In the genomic region with DNA sequence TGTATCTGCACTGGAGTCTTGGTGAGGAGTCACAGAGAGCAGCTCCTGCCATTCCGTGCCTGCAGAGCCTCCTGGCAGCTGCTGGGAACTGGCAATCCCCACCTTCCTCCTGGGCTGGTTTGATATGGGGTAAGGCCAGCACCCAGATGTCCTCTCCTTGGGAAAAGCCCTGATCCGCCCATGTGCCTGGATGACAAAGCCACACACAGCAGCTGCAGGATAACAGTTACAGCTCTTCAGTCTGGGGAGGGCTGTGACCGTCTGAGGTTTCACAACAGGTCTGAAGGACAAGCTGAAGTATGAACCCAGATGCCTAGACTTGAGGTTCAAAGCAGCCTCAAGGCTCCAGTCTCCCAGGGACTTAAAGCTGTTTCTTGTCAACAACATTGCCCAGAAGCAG, we compare ENCODE assay signal across 11 mouse cellular contexts. TPM values are rescaled to one million over a fixed set of nuclear protein-coding genes. Genes with fewer than 3 reads are reported as not detected.
DNase-seq lines count a peak whose midpoint lies in the region; ATAC-seq and TF ChIP-seq lines count a peak whose summit lies in the region.
"Had no signal": no experiment of that assay in that cellular context is flagged by ENCODE, and none has a peak within 500 bp of the region (broad histone marks: within the 10 kb centered on the region; RNA-seq: fewer than 3 reads in every experiment).

No protein-coding gene starts in this region.

- TF ChIP-seq EP300 in stomach, postnatal 0 days (optimal IDR thresholded peaks at IDR 0.05) = no peak

- no peaks in the 10 kb centered on the region for H3K27me3 ChIP-seq in spleen, adult 2 months (ENCODE audit: control insufficient read depth, insufficient read depth, low read length)
- H3K27me3 ChIP-seq in erythroblast, embryonic 14.5 days (ENCODE audit: control insufficient read depth) = no peaks in the 10 kb centered on the region
- H3K27me3 ChIP-seq in lung, embryonic 15.5 days = no peaks in the 10 kb centered on the region
- no peaks in the 10 kb centered on the region for H3K27me3 ChIP-seq in stomach, postnatal 0 days (ENCODE audit: control insufficient read depth, insufficient read depth, low read length)

- TF ChIP-seq CTCF in spleen, adult 2 months (IDR thresholded peaks at IDR 0.05; ENCODE audit: extremely low read depth, insufficient read depth, insufficient read length, insufficient replicate concordance) = no peak
- TF ChIP-seq CTCF in stomach, postnatal 0 days (IDR thresholded peaks at IDR 0.05; ENCODE audit: low read depth) = no peak

- H3K4me2 ChIP-seq in lung, embryonic 15.5 days = no peak overlapping the region; the same call in 1 of the 2 replicates
- H3K4me2 ChIP-seq in stomach, postnatal 0 days (replicated peaks; ENCODE audit: low read depth) = no peak overlapping the region

- peak overlapping the region; percentile 30 for H3K27ac ChIP-seq in spleen, adult 2 months (ENCODE audit: insufficient read depth, low read length)
- 0 out of 2 replicates have a peak overlapping the region, but pooled peaks have one; percentile 27 for H3K27ac ChIP-seq in lung, embryonic 15.5 days
- H3K27ac ChIP-seq in stomach, postnatal 0 days (replicated peaks) = peak overlapping the region; percentile 45; the same call in 1 of the 2 replicates
- H3K27ac ChIP-seq: hindbrain, embryonic 10.5 days; kidney, postnatal 0 days had no signal

- DNase-seq in spleen, adult 2 months (ENCODE audit: low read depth in 1 of 2, low spot score in 2 of 2) = no peak
- DNase-seq in spleen, postnatal 14 days (ENCODE audit: low spot score in 2 of 2) = no peak
- no peak for DNase-seq in stomach, postnatal 0 days (ENCODE audit: low spot score)
- no peak for DNase-seq in frontal cortex, postnatal 25 days (ENCODE audit: low spot score in 2 of 2)
- DNase-seq: cerebellum, postnatal 25 days; gastrocnemius, postnatal 14 days had no signal

- ATAC-seq in lung, embryonic 15.5 days (ENCODE audit: borderline replicate concordance, extremely low read depth, low FRiP score, low TSS enrichment) = peak; percentile 62; the same call in 1 of the 2 replicates
- ATAC-seq in stomach, postnatal 0 days (ENCODE audit: low FRiP score, low TSS enrichment) = no peak
- ATAC-seq in frontal cortex, adult (ENCODE audit: low TSS enrichment) = no peak

- TF ChIP-seq POLR2A in spleen, adult 2 months (IDR thresholded peaks at IDR 0.05; ENCODE audit: low read depth, low read length) = no peak

- no peaks in the 10 kb centered on the region for H3K9me3 ChIP-seq in erythroblast, embryonic 14.5 days (ENCODE audit: control insufficient read depth, low read length)
- H3K9me3 ChIP-seq in lung, embryonic 15.5 days = no peaks in the 10 kb centered on the region
- no peaks in the 10 kb centered on the region for H3K9me3 ChIP-seq in stomach, postnatal 0 days (ENCODE audit: control insufficient read depth, low read length)

- H3K4me3 ChIP-seq in spleen, adult 2 months (ENCODE audit: extremely low read depth, insufficient read depth, insufficient read length) = no peak overlapping the region
- peak overlapping the region; percentile 79 for H3K4me3 ChIP-seq in erythroblast, embryonic 14.5 days (replicated peaks)
- no peak overlapping the region for H3K4me3 ChIP-seq in lung, embryonic 15.5 days
- H3K4me3 ChIP-seq in stomach, postnatal 0 days (ENCODE audit: low read depth, low read length) = no peak overlapping the region
- H3K4me3 ChIP-seq: hindbrain, embryonic 10.5 days had no signal

- H3K36me3 ChIP-seq in spleen, adult 2 months (ENCODE audit: control insufficient read depth, insufficient read depth, low read length) = 0 out of 2 replicates have a peak, but pooled peaks cover 1% of the 10 kb centered on the region
- peaks cover 100% of the 10 kb centered on the region for H3K36me3 ChIP-seq in erythroblast, embryonic 14.5 days (ENCODE audit: control insufficient read depth)
- H3K36me3 ChIP-seq in lung, embryonic 15.5 days = no peaks in the 10 kb centered on the region
- no peaks in the 10 kb centered on the region for H3K36me3 ChIP-seq in stomach, postnatal 0 days (ENCODE audit: control insufficient read depth, insufficient read depth, low read length)
- H3K36me3 ChIP-seq: hindbrain, embryonic 10.5 days had no signal

- WGBS in spleen, adult 2 months = 61% methylated on average over 3 of the region's 3 CpGs
- WGBS in lung, embryonic 15.5 days = 26% methylated on average over 3 of the region's 3 CpGs
- 54% methylated on average over 3 of the region's 3 CpGs for WGBS in stomach, postnatal 0 days

- peaks cover 57% of the 10 kb centered on the region; the same call in 1 of the 2 replicates for H3K4me1 ChIP-seq in spleen, adult 2 months (ENCODE audit: control insufficient read depth, insufficient read depth, insufficient read length)
- peaks cover 100% of the 10 kb centered on the region for H3K4me1 ChIP-seq in erythroblast, embryonic 14.5 days (ENCODE audit: control insufficient read depth)
- H3K4me1 ChIP-seq in lung, embryonic 15.5 days = peaks cover 75% of the 10 kb centered on the region
- peaks cover 18% of the 10 kb centered on the region for H3K4me1 ChIP-seq in stomach, postnatal 0 days (replicated peaks; ENCODE audit: control insufficient read depth, insufficient read depth)

- H3K9ac ChIP-seq in lung, embryonic 15.5 days = no peak overlapping the region
- H3K9ac ChIP-seq in stomach, postnatal 0 days (ENCODE audit: low read length) = no peak overlapping the region

RNA-seq across cellular contexts. Expression of a gene that starts 6.8 kb away (rescaled TPM):
- 205 and 209 TPM in 2 replicates for polyA plus RNA-seq in spleen, adult 2 months (2012; rRNA removed)
- 37.0 and 42.7 TPM in 2 replicates for polyA plus RNA-seq in erythroblast, embryonic 14.5 days (2012)
- 50.3 and 59.2 TPM in 2 replicates for polyA plus RNA-seq in lung, embryonic 15.5 days (2015; fragmentation: Nextera tagmentation; extraction: Ambion mirVana)
- 93.5 and 105 TPM in 2 replicates for polyA plus RNA-seq in stomach, postnatal 0 days (2015; fragmentation: Nextera tagmentation; extraction: Ambion mirVana)
